Mouse (Mus musculus): ENCODE data around the gene Ctrc.

DNA sequence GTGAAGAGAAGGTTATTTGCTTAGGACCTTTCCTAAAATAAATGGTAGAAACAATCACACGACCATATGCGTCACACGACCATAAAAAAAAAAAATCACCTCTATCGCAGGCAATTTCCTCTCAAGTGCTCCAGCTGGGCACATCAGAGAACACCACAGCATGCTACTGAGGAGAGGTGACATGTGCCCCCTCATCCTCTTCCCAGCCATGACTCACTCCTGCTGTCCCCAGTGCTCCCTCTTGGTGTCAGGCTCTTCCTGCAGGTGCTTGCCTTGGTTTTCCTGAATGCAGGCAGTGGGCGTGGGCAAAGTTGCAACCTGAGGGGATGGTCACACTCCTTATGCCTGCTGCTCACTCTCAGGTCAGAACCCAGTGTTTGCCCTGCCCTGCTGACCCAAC is 61.3 kb downstream of the Ctrc start:
- TF ChIP-seq CTCF (IDR thresholded peaks at IDR 0.05; ENCODE audit: extremely low read depth, insufficient read length, insufficient replicate concordance, low read depth, low read length): no peak
- TF ChIP-seq POLR2A (IDR thresholded peaks at IDR 0.05; ENCODE audit: low read depth, low read length): no peak

Measured in small intestine, adult 2 months (tissue).